Mouse (Mus musculus) layer of hippocampus, adult 2 months (tissue): ENCODE measurements at regions not wholly inside any gene's neighbourhood (a gene's known extent, or its start where the extent isn't known, plus 50 kb on each side); places are given as distances from the start of the nearest gene placed in this dataset.
"Not testable (repeated sequence)": the region's sequence is repeated elsewhere in the genome, so short reads cannot be mapped to it uniquely, and the experiment has no call there.

Experiments used
- DNase-seq, 2 experiments: peaks; one replicate each; pipeline ENCODE4 v3.0.0; 2022; ENCODE audit warnings: low spot score in 2 of 2
- H3K27ac ChIP-seq: fragments of 200-600 bp; 2 replicates; pipeline ENCODE4 v1.8.1; 2022
- H3K4me3 ChIP-seq: fragments of 200-600 bp; 2 replicates; pipeline ENCODE4 v1.8.1; 2022; ENCODE audit warnings: mild to moderate bottlenecking
- CTCF ChIP-seq: fragments of 200-600 bp; conservative IDR thresholded peaks from 2 replicates; pipeline ENCODE4 v1.8.1; 2022; ENCODE audit warnings: antibody characterized with exemption, mild to moderate bottlenecking, moderate library complexity

GRCm38 (mm10) chr9:23651300-23651699 lies 428.4 kb downstream of the Bmper start:
- Histone ChIP-seq H3K27ac (no peak overlapping the region), H3K4me3 (no peak overlapping the region)
- DNase-seq = no peak
- TF ChIP-seq CTCF = no peak

- Histone ChIP-seq H3K4me3 (no peak overlapping the region), H3K27ac (no peak overlapping the region)
- no peak for DNase-seq
- TF ChIP-seq CTCF = no peak
These were observed 430.2 kb downstream of the Bmper start for GRCm38 (mm10) chr9:23653086-23653485.

DNA sequence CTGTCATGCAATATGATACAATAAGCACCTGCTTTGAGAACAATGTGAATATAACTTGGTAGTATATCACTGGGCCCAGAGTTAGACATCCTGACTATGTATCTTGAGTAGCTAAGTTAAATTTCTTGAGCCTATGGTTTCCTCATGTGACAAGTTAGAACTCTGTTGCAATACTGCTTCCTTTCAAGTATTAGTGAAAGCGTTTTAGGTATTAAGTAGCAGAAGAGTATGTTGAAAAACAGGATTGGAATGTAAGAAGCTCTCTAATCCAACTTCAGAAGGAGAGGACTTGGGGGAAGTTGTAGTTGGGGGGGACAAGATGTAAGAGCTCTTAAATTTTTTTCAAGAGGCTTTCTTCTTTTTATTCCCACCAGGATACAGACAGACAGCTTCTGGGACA lies 431.9 kb downstream of the Bmper start:
- Histone ChIP-seq H3K4me3 (no peak overlapping the region), H3K27ac (no peak overlapping the region)
- no peak for DNase-seq
- TF ChIP-seq CTCF = no peak

- TF ChIP-seq CTCF = no peak
- H3K27ac ChIP-seq = no peak overlapping the region
- DNase-seq = no peak
- no peak overlapping the region for H3K4me3 ChIP-seq
These were observed 431.8 kb upstream of the Npsr1 start for GRCm38 (mm10) chr9:23665960-23666359.

- no peak for TF ChIP-seq CTCF
- Histone ChIP-seq H3K4me3 (no peak overlapping the region), H3K27ac (no peak overlapping the region)
- no peak for DNase-seq
These were observed 428.6 kb upstream of the Npsr1 start for GRCm38 (mm10) chr9:23669230-23669629.

GRCm38 (mm10) chr9:23670642-23671041 lies 427.2 kb upstream of the Npsr1 start:
- 0 out of 2 replicates have a peak overlapping the region, but pooled peaks have one; percentile 7 for H3K27ac ChIP-seq
- no peak overlapping the region for H3K4me3 ChIP-seq
- no peak for TF ChIP-seq CTCF
- no peak for DNase-seq

- no peak for DNase-seq
- no peak for TF ChIP-seq CTCF
- Histone ChIP-seq H3K4me3 (no peak overlapping the region), H3K27ac (no peak overlapping the region)
These were observed 424.4 kb upstream of the Npsr1 start for GRCm38 (mm10) chr9:23673347-23673860.

DNA sequence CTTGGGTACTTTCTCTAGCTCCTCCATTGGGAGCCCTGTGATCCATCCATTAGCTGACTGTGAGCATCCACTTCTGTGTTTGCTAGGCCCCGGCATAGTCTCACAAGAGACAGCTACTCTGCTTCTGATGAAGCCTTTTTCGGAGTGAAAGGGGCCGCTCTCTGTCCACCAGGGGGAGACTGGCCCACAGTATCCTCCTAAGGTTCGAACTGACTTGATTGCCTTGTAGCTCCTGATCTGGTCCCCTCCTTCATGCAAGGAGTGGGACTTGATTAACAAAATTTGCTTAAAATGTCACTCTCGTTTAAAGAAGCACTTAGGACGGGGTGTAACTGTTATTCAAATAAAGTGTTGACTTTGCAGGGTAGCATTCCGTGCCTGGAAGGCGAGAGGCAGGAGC lies 423.0 kb upstream of the Npsr1 start:
- DNase-seq = no peak
- Histone ChIP-seq H3K4me3 (no peak overlapping the region), H3K27ac (no peak overlapping the region)
- TF ChIP-seq CTCF = peak; percentile 61

DNA sequence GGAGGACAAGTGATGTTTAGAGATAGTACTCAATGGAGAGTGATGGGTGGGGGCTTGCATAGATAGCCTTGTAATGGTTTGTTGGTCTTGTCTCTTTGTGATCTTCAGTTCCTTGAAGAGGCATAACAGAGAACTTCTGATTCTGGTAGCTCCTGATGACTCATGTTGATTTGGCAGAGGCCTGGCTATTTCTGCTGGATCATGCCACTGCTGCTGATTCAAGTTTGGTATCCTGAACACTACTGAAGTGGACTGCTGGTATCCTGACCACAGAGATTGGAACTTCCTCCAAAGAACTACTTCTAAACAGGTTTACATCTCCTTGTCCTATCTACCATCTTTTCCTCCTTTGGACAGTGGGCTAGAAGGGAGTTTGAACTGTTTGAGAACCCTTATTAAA lies 408.3 kb upstream of the Npsr1 start:
- Histone ChIP-seq H3K27ac (no peak overlapping the region), H3K4me3 (no peak overlapping the region)
- no peak for DNase-seq
- TF ChIP-seq CTCF = no peak

DNA sequence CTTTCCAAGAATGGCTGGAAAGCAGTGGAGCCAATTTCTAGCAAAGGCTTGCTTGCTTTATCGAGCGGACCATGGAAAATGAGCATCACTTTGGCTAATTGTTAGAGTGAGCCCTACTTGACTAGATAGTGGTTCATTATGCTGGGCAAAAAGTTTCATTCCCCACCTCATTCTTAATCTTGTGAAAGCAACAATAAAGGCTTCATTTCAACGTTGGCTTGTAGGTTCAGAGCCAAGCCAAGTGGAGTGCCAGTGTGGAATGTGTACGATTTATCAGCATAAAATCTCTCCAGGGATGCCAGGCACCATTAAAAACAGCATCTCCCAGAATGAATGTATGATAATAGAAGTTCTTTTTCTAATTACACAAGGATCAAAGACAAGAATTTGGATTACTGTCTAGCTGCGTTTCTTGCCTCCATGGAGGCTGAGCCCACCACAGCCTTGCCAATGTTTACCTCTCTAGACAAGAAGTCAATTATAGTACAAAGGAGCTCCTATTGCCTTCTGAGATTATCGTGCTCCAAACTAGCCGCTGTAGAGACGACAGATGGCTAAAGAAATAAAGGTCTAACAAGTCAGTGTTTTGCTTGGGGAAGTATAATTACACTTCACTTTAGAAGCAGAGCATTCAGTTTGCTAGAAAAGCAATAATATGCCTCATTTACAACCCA lies 404.9 kb upstream of the Npsr1 start:
- no peak for DNase-seq
- no peak overlapping the region for H3K4me3 ChIP-seq
- H3K27ac ChIP-seq = no peak overlapping the region
- TF ChIP-seq CTCF = no peak

GRCm38 (mm10) chr9:23693442-23693829 lies 404.4 kb upstream of the Npsr1 start:
- no peak for DNase-seq
- Histone ChIP-seq H3K27ac (no peak overlapping the region), H3K4me3 (no peak overlapping the region)
- TF ChIP-seq CTCF = no peak

GRCm38 (mm10) chr9:23694481-23694880 lies 403.3 kb upstream of the Npsr1 start:
- TF ChIP-seq CTCF = no peak
- Histone ChIP-seq H3K27ac (no peak overlapping the region), H3K4me3 (no peak overlapping the region)
- no peak for DNase-seq

DNA sequence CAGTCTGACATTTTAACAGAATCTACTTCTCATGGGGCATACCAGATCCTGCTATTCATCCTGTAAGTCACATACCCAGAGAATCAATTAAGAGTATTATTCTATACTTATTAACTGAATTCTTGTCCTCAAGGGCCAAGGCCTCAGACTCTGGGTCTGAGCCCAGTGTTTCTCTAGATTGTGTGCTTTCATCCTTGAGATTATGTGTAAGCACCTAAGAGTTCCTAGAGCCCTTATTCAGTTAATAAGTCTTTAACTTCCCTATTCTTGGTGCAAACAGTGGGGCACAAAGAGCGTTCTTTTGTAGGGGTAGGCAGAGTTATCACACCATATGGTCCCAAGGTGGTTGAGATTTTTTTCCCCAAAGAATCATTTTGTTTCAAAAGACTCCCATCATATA lies 397.2 kb upstream of the Npsr1 start:
- no peak overlapping the region for H3K27ac ChIP-seq
- H3K4me3 ChIP-seq = no peak overlapping the region
- no peak for DNase-seq
- no peak for TF ChIP-seq CTCF

DNA sequence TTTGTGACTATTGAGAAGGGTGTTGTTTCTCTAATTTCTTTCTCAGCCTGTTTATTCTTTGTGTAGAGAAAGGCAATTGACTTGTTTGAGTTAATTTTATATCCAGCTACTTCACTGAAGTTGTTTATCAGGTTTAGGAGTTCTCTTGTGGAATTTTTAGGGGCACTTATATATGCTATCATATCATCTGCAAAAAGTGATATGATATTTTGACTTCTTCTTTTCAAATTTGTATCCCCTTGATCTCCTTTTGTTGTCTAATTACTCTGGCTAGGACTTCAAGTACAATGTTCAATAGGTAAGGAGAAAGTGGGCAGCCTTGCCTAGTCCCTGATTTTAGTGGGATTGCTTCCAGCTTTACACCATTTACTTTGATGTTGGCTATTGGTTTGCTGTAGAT lies 380.2 kb upstream of the Npsr1 start:
- not testable (repeated sequence) for DNase-seq, H3K27ac ChIP-seq, H3K4me3 ChIP-seq
